Mouse (Mus musculus): ENCODE measurements at regions not wholly inside any gene's neighbourhood (a gene's known extent, or its start where the extent isn't known, plus 50 kb on each side); places are given as distances from the start of the nearest gene placed in this dataset.
A peak's percentile ranks its signal among the peaks of the same experiment; 100 is the strongest.

DNA sequence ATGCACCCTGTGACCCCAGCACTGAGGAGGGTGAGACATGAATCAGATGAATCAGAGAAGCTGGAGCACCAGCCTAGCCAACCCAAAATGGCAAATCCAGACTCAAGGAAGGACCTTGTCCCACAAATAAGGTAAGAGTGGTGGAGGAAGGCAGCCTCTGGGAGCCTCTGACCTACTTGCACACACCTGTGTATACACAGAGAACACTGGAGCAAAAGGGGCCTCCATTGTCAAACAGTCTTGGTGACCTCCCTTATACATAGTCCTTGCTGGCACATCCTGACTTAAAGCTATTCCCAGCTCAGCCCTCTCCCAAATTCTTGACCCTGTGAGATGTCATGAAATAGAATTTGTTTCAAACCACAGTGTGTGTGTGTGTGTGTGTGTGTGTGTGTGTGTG, 57.1 kb downstream of the Inhbb start:
- DNase-seq, result no peak

DNA sequence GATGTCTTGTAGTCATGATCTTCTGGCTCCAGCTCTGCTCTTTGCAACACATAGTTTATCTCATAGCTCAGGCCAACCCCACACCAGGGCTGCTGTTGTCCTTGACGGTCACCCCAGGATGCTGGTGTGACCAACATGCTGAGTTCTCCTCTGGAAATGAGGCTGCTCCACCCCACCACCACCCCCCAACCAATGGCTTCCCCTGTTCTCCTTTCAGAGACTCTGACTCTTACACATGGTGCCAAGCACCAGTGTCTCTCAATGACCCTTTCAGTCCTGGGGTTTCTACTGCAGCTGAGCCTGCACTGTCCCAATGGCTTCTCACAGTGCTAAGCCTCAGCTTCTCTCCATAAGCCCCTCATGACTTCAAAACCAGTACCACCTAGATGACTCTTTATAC, 64.0 kb downstream of the Inhbb start:
- DNase-seq, result no peak

DNA sequence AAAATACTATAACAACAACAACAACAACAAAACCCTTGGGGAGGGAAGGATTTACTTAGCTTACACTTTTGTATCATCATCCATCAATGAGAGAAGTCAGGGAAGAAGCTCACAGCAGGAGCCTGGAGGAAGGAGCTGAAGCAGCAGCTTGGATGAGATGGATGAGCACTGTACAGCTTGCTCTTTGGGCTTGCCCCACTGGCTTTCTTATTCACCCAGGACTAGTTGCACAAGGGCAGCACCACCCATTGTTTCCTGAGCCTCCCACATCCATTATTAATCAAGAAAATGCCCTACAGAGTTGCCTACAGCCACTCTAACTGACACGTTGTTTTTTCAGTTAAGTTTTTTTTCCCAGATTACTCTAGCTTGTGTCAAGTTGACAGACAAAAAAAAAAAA, 65.1 kb downstream of the Inhbb start:
- no peak for DNase-seq

DNA sequence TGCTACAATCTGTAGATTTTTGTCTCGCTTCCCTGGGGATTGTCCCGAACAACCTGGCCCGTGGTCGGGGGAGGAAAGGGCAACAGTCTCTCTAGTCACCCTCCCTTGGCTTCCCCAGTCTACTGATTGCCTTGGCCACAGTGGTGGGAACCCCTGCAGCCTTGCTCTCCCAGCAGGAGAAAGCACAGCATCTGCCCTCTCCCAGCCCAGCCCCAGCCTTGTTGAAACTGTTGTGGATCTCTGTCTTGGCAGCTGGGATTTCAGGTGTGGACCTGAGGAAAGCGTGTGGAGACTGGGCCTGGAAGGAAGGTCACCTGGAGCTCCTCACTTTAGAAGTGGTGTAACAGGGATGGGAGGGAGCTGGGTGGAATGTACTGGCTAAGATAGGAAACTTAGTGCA, 66.6 kb downstream of the Inhbb start:
- no peak for DNase-seq

DNA sequence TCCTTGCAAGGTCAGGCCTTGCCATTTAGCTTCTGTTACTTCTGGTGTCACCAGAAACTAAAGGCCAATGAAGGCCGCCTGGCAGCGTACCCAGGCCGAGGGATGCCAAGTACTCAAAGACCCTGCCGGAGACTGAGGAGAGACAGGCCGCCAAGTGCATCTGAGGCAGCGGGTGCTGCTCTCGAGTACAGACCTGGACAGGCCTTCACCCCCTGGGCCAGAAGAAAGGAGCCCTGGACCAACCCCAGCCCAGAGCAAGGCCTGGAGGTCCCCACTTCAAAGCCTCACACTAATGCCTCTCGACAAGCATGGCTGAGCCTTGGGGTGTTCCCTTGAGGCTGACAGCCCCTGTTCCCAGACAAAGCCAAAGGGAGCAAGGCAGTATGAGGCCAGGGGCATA, 70.5 kb downstream of the Inhbb start:
- DNase-seq, result no peak

DNA sequence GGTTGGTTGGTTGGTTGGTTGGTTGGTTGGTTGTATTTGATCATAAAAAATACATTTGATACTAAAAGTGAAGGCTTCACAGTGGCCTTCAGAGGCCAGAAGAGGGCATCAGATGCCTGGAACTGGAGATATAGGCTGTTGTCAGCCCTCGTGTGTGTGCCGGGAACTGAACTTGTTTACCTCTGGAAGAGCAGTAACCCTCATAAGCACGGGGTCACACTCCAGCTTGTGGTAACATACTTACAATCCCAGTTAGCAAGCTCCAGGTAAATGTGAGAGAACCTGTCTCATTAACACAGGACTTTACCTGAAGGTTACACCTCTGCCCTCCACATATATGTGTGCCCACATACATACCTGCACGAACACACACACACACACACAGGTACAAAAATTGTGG, 71.2 kb downstream of the Inhbb start:
- no peak for DNase-seq

DNA sequence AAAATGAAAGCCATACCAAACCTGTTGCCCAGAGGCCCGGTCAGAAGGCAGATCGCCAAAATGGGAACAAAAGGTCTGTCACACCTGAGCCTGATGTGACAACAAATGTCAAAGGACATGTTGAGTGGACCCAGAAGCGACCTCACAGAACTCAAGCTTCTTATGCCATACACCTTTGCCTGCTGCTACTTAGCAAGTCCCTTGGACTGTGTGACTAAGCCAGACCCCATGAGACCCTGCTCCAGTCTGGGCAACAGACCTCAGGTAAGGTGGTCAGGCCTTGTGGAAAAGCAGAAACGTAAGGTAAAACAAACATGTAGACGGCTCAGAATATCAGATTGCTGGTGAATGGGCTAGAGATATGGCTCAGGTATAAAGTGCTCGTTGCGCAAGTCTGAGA, 71.8 kb downstream of the Inhbb start:
- DNase-seq, result no peak

DNA sequence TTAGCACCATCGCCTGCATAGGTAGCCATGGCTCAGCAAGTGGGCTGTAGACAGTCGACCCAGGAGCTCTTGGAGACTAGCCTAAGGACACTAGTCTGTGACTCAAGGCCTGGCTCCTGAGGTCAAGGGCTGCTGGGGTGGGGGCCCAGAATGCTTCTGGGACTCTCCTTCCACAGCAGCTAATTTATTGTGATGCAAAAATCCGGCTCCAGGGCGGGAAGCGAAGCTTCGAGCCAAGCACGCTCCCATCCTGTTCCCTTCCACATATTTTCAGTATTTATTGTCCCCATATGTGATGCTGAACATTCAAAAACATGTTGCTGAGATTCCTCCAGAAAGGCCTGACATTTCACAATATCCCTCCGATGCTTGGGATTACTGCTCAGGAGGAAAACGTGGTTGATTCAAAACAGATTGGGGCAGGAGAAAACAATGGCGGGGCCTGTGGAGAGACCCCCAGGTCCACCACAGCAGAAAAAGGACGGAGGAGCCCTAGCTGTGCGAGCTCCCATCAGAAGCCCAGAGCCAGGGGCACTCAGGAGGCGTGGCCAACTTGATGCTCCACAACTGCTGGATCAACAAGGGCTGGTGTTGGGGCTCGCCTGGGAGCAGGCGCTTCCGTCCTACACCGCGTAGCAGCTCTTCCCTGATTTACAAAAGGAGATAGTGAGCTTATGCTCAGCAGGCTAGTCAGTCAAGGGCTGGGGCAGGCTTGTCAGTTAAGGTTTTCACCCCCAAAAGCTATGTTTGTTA, 73.4 kb downstream of the Inhbb start:
- DNase-seq, result no peak

DNA sequence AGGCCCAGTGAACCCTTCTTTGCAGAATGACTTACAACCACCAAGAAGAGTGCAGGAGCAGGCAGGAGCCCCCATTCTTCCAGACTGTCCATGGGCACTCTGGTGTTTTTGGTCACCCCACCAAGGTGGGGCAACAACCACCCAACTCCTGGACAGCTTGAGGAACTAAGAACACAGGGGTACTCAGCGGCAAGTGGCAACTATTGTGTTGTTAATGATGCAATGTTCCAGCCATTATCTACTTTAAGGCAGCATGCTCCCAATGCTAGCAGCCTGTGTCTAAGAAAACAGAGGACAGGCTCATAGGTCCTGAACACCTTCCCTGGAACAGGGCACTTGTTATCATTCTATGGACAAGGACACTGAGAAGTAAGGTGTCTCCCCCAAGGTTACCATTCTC, 74.3 kb downstream of the Inhbb start:
- DNase-seq, result no peak

DNA sequence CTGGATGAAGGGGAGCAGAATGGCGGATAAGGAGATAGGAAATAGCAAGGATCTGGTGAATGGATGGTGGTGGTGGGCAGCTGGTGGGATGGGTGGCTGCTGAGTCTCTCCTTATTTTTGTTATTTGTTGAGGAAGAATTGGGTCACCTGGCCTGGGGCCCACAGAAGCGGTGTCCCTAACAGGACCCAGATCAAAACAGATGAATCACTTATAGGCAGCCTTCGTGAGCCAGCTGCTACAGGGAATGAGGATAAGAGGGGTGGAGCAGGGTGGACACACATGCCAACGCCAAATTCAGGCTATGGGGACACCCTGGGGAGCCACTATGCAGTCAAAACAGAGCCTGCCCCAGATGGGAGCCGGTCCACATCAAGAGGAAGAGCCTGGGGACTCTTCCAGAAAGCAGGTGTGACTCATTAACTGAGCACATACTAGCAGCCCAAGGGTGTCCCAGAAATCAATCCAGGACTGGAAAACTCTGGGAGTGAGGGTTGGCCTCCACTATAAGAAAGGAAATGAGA, 75.4 kb downstream of the Inhbb start:
- DNase-seq, result no peak

DNA sequence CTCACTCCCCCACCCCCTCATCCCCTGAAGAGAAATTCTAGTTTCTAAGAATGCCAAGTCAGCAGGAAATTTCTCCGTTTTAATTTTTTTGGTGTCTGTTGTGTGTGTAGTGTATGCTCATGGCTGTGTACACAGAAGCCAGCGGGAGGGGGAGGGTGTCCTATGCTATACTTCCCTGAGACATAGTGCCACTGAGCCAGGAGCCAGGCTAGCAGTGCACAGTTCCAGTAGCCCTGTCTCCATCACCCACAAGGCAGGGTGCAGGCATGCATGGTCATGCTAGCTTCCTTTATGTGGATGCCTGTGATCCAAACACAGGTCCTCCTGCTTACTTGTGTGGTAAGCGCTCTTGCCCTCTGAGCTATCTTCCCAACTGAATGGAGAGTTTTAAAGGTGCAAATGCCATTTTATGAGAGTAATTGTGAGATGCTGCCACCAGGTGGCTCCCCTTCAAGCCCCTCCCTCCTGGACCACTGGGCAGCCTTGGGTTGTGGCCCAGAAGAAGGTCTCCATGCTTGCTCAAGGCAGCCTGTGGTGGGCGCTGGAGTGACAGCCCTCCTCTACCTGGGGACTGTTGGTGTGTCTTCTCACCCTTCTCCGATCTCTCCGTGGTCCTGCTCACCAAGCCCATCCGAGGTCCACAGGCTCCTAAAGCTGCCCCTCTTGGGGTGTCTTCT, 76.8 kb downstream of the Inhbb start:
- no peak for DNase-seq

DNA sequence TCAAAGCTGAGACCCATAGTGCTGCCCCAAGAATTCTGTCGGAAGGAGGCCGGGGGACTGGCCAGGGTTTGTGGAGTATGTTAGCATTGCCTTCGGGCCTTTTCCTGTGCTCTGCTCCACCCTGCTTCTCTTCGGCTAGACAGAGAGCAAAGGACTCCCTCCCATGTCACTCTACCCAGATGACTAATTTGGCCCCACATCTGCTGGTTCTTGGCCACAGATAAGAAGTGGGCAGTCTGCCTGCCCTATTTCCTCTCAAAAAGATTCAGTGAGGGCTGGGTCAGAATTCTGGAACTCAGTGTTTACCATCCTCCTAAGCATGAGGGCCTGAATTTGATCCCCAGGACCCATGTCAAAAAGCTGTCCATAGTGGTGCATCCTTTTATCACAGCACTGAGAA, 78.0 kb downstream of the Inhbb start:
- peak; percentile 11 for DNase-seq

DNA sequence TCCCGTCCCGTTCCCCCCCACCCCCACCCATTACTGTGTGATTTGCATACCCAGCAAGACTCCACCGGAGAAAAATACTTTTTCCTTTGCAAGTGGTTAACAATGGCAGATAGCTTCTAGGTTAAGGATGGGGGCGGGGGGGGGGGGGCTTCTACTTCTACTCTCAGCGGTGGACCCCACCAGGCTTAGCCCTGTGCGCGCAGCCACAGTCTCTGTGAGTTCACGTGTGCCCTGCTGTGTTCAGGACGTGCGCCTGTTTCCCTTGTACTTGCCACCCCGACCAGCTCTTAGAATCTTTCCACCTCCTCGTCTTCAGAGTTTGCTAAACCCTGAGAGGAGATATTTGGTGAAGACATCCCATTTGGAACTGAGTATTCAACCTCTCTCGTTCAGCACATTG, 86.9 kb downstream of the Inhbb start:
- no peak for DNase-seq

DNA sequence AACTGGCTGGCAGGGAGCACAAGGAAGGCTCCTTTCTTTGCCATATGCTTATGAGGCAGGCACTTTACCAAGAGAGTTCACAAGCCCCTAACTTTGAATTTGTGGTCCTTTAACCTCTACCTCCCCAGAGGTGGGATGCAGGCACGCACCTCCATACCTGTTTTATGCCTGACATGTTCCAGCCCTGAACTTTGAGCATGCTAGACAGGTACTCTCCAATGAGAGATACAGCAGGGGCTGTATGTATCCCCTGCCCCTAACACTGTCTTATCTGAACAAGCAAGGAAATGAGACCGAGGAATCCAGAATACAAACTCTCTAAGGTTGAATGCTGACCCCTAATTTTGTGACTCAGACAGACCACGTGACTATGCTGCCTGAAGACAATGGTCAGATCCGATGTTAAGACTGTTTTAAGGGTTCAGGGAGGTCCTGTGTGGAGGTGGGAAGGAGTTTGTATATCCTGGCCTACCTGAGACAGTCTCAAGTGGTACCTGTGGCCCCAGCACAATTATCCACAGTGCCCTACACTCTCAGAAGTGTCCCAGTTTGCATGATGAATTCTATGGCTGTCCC, 91.2 kb downstream of the Inhbb start:
- DNase-seq, result no peak

DNA sequence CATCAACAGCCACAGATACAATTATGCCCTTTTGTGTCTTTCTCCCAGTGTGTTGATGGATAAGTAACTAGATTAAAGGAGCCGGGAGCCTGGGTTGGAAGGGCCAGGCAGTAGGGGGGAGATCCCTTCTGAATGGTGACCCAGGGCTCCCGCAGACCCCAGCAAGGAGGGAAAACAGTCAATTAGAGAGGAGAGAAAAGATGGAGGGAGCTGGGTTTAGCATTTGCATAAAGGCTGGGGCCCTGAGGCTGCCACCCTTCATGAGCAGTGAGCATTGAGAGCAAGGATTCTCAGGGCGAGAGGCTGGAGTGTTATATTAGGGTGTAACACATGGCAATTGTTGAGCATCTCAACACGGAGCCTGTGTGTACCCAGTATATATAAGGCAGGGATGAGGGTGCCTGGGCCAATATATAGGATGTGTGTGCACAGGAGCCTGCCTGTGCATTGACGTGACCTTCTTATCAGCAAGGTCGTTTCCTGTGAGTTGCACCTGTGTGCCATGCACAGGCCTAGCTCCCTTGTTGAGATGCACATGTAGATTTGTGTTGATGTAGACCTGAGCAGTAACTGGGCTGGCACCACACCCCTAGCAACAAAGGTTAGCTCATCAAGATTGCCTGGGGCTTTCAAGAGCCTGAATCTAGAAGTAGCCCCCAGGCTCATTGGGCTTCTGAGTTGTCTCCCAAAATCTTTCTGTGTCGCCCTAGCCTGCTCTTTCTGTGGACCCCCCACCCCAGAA, 92.2 kb downstream of the Inhbb start:
- DNase-seq, result no peak

DNA sequence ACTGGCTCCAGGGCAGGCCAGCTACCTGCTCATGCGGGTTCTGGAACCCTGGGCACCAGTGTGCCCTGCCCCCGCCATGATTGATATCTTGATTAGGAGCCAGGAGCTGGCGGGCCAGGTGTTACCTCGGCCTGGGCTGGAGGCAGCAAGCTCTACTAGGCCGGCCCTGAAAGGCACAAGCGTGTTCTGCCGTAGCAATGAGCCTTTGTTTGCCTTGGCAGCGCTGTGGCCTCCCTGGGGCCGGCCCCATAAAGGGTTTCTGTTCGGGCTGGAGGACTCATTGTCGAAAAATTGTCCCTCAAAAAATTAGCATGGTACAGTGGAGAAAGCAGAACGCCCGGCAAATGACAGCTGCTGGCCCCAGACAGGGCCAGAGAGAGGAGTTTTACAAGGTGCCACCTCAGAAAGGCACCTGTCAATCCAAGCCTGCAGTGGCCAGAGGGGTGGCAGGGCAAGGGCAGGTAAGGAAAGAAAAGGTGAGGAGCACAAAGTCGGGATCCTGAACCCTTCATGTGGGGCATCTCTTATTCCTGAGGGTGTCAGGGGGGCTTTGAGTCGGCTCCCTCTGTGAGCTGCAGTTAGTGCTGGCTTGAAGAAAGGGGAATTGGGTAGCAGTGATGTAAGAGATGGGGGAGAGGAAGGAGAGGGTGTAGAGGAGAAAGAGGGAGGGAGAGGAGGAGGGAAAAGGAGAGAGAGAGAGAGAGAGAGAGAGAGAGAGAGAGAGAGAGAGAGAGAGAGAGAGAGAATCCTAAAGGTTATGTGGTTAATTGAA, 92.9 kb downstream of the Inhbb start:
- DNase-seq, result peak; percentile 23

DNA sequence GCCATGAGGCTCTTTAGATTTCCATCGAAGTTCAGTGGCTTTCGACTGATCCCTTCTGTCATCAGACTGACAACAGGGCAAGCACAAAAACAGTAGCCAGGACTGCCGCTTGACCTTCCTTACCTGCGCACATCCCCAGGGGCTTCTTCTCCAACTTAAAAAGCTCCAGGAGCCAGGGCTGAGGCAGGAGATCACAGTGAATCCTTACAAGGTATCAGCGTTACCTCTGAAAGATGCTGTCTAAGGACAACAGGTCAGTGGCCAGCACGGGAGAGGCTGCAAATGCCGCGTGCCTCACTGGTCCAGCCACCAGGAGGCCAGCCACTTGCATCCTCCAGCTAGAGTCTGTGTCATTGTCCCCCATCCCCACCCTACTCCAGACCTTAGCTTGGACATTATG, 97.5 kb downstream of the Inhbb start:
- DNase-seq, result no peak

DNA sequence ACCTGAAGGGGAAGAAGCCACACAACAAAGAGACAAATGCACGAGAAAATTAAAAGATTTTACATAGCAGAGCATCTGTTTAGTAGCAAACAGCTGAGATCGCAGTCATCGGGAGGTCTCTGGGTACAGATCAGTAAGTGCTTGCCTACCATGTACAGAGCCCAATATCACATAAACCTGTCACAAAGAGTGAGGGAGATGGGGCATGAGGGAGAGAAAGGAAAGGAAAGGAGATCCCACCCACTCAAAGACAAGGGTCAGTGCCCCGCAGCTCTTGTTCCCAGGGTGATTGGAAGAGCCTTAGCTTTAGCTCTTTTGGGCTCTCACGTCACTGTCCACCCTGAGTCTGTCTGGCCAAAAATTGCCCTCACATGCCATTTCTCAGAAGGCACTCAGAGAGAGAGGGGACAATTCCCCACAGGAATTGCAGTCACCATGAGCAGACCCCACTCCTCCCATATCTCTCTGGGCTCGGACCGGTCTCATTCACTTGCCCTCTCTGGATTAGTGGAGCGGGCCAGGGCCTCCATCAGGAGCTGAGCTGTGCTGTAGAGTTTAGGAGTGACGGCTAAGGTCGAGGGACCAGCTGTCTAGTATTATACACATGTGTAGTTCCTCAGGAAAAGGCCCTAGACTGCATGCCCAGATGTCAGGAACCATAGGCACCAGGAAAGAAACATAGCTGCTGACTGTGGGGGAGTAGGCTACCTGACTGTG, 99.6 kb downstream of the Inhbb start:
- no peak for DNase-seq

DNA sequence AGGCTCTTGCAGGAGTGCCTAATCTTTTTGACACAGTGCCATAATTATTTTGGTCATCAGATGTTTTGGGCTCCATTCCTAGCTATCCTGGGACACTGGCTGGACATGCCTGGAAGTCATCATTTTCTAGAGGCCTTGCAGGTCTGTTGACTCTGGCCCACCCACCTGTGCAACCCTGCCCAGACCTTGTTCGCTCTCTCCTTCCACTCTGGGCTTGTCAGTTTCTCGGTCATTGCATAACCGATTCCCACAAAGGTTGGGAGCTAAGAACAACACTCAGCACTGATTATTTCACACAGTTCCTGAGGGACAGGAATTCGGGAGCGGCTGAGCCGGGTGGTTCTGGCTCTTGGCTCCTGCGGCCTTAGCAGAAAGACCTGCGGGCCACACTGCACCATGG, 100.2 kb downstream of the Inhbb start:
- peak; percentile 37 for DNase-seq

DNA sequence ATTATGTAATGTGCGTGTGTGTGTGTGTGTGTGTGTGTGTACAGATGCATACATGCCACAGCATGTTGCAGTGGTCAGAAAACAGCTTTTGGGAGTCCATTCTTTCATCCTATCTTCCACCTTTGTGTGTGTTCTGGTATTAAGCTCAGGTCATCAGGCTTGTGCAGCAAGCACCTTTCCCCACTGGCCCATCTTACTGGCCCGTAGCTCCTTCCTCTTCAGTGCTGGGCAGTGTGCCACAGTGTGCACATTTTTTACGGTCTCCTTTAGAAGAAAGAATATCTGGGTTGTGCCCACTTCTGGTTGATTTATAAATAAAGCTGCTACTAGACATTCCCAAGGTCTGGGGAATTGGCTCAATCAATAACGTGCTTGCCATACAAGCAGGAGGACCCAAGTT, 105.0 kb downstream of the Inhbb start:
- DNase-seq, result peak; percentile 24

DNA sequence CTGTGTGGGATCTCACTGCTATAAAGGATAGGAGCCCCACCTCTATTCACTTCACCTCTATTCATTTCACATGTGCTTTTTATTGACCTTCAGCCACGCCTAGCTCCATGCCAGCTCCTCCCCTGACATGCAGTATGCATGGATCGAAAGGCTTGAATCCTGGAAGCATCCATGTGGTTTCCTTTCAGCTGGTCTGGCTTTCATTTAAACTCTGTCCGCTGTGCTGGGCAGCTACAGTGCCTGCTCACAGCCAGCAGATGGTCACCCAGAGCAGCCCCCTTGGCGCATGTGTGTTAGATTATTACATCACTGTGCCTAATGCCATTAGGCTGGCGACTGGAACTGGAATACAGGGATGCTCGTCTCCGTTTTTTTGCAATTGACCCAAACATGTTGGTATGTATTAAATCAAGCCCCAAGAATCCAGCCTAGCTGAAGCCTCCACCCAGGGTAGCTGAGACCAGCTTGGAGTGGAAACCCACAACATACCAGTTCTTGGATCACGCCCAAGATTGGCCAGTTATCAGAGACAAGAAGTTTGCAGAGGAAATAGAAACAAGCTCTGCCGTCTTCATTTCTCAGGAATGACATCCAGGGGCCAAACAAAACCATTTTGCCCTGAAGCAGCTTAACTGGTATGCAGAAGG, 113.2 kb downstream of the Inhbb start:
- DNase-seq, result peak; percentile 24
